Mouse (Mus musculus) gastrocnemius, adult 8-10 months (tissue): ENCODE results near the gene Map2k1. TPM values are rescaled to one million over a fixed set of nuclear protein-coding genes. Genes with fewer than 3 reads are reported as not detected.

ENCODE experiments used
- DNase-seq, 2 experiments: peaks; one replicate each; pipeline ENCODE4 v3.0.0; 2022; ENCODE audit warnings: low spot score in 2 of 2
- total RNA-seq, 4 experiments: library from RNA; stranded (reverse); gene quantifications; 2 replicates each; pipeline ENCODE4 v1.2.4; 2022

Map2k1 gene
- total RNA-seq, 4 experiments from 2014 or later = 59.2 to 62.4 (median 60.6) TPM

- DNase-seq = no peak
Measured at GRCm38 (mm10) chr9:64250111-64250730, 3.2 kb downstream of the Map2k1 start.

GRCm38 (mm10) chr9:64249371-64249770, 4.1 kb downstream of the Map2k1 start:
- DNase-seq = no peak

DNA sequence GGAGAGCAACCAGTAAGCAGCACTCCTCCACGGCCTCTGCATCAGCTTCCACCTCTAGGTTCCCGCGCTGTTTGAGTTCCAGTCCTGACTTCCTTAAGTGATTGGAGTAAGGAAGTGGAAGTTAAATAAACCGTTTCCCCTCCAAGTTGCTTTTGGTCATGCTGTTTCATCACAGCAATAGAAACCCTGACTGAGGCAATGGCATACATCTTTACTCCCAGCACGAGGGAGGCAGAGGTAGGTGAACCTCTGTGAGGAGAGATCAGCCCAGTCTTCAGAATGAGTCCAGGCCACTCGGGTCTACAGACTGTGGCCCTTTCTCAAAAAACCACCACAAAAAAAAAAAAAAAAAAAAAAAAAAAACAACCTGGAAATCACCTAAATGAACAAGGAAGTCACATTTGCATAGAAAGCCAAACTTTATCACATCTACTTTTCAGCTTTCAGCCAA, 11.0 kb downstream of the Map2k1 start:
- DNase-seq = no peak

DNA sequence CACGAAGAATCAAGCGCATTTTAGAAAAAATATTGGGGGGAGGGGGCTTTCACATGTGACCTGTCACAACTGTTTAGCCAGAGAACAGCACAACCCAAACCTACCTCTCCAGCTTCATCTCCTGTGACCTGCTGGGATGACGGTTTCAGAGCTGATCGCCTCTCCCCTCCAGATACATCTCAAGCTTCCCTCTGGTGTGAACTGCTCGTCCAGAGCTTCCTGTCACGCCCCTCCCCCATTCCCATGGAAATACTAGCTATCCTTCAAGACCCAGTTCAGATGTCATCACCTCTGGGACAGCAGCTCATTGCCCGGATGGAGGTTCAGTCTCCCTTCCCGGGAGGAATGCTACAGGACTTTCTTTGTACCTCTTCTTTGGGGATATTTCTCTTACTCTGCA, 12.8 kb downstream of the Map2k1 start:
- DNase-seq = peak in 1 of 2 experiments; percentile 22

DNA sequence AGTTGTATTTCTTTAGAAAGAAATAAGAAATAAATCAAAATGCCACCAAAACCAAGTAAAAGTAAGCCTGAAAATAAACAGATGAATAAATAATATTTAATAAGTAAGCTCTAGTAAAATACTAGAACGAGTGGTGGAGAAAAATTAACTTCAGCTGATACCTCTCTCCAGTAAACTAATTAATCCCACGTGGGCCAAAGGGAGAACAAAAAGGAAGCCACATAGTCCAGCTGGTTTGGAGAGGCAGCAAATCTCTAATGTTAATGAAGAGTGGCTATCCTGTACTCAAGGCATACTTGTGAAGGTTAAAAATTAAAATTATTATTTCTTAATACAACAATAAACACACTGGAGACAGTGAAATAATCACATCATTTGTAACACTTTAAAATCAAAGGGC, 13.3 kb downstream of the Map2k1 start:
- DNase-seq = no peak

- DNase-seq = no peak
Measured at GRCm38 (mm10) chr9:64236056-64236455, 17.4 kb downstream of the Map2k1 start.

DNA sequence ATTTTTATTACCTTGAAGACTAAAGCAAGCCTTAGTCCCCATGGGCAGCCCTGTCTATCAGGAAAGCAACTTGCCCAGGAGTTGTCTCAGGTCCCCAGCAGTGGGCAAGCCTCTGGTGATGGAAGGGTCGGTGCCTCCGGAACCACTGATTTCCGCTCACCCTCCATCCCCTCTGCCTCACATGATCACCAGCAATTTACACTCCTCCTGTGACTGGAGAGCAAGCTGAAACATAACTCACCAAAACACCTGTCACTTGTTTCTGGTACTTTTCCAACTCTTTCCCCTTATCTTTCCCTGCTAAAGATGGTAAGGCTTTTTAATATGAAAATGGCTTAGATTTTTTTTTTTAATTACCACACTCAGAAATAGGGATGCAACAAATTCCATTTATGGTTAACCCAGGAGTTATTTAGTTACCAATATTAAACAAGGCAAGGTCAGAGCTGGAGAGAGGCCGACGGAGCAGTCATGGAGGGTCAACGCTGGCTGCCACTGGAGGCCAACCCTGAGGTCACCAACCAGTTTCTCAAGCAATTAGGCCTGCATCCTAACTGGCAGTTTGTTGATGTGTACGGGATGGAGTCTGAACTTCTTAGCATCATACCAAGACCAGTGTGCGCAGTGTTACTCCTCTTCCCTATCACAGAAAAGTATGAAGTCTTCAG, 18.5 kb downstream of the Map2k1 start, which contains the start of gene Uchl4:
Gene Uchl4, plus strand, starts transcription at position 434 of the 668 bp plus-strand sequence.
- DNase-seq = no peak

GRCm38 (mm10) chr9:64233656-64234055, 19.8 kb downstream of the Map2k1 start:
- no peak for DNase-seq

GRCm38 (mm10) chr9:64232257-64232957, 21.0 kb downstream of the Map2k1 start:
- no peak for DNase-seq

DNA sequence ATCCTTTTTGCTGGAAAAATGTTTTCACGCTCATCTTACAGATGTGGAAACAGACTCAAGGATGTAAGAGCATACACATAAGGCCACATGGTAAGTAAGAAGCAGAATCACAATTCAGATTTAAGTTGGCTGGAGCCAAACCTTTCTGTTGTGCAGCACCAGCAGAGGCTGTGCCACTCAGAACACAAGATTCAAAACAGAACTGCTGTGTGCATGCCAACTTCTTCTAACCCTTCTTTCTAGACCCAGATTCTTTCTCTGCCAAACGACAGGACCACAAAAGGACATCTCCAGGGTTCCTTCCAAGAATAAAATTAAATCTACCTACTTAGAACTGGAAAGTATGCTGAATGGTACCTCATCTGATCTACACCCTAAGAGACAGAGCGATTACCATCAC, 21.8 kb downstream of the Map2k1 start:
- no peak for DNase-seq

DNA sequence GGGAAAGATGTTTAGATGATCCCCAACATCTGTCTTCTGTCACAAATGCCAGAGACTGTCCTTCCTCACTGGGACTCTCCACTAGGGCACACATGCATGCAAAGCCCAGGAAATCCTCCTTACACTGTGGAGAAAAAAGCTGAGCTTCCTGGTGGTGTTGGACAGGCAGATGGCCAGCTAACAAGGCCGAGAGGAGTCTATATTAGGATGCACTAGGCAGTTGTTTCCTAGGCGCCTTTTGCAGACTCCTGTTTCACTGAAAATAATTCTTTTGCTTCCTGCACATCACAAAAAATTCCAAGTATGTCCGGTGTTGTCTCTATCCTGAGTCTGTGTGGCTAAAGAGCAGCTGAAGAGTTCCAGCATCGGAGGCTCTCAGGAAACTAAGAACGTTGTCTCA, 22.3 kb downstream of the Map2k1 start:
- DNase-seq = no peak

- no peak for DNase-seq
Measured at GRCm38 (mm10) chr9:64228972-64229371, 24.5 kb downstream of the Map2k1 start.

- no peak for DNase-seq
Measured at GRCm38 (mm10) chr9:64227736-64228135, 25.7 kb downstream of the Map2k1 start.

DNA sequence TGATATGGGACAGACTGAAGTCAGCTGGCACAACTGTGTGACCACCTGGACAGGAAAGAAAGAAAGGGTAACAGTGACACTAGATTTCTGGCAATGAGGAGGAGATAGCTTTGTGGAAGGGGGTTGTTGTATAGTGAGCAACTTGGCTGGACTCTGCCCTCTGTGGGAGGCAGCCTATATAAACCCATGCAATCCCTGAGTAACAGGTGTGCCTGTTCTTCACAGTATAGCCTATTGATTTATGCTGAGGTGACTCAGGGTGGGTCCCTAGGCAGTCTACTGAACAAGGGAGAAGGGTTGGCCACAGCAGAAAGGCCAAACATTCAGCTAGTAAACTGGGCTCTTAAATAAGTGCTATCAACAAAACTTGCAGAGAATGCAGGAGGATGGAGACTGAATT, 27.6 kb downstream of the Map2k1 start:
- no peak for DNase-seq

DNA sequence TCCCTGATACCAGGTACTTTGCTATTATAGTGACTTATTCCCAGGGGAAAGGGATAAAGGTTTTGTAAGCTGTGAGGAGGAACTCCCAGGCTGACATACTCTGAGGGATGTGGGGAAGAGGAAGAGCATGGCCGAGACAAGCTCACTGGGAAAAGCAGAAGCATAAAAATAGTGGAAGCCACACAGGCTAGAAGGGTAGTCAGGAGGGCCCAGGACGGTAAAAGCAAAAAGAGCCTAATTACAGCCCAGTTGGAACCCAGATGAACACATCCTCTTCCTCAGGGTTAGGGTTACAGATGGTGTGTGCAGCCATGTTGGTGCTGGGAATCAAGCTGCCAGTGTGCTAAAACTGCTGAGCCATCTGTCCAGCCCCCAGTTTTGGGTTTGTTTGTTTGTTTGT, 31.3 kb downstream of the Map2k1 start:
- no peak for DNase-seq

GRCm38 (mm10) chr9:64221480-64221879, 32.0 kb downstream of the Map2k1 start:
- DNase-seq = no peak

- DNase-seq = no peak
Measured at GRCm38 (mm10) chr9:64220603-64221002, 32.8 kb downstream of the Map2k1 start.

DNA sequence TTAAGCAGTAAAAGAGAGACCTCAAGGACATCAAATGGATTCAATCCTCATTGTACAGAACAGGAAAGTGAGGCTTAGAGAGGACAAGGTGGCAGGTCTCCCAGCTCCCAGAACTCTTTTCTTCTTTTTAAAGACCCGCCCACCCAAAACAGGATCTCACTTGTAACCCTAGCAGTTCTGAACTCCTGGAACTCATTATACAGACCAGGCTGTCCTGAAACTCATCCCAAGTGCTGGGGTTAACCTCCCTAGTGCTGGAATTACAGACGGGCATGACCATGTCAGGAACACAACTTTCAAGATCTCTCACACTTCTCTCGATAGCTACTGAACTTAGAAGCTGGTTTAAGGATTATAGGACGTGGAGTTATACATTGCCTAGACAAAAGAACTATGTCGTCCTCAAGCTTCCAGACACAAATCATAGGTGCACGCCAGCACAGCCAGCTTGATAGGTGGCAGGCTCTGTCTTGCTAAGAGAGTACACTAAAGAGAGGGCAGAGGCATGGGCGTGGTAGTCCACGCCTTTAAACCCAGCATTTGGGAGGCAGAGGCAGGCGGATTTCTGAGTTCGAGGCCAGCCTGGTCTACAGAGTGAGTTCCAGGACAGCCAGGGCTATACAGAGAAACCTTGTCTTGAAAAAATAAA, 33.5 kb downstream of the Map2k1 start:
- DNase-seq = no peak

DNA sequence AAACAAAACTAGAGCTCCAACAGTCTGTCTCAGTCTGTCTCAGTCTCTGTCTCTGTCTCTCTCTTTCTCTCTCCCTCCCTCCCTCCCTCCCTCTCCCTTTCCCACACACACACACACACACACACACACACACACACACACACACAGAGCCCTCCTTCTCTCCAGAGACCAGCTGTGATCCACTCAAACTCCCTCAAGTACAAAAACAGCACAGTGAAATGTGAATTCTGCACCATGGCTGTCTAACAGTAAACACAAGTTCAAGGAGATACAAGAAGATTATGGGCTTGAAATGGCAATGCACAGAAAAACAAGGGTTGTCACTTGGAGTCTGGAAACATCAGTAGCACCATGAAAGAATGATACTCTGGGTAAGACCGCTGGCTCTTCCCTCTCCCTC, 34.1 kb downstream of the Map2k1 start:
- no peak for DNase-seq

DNA sequence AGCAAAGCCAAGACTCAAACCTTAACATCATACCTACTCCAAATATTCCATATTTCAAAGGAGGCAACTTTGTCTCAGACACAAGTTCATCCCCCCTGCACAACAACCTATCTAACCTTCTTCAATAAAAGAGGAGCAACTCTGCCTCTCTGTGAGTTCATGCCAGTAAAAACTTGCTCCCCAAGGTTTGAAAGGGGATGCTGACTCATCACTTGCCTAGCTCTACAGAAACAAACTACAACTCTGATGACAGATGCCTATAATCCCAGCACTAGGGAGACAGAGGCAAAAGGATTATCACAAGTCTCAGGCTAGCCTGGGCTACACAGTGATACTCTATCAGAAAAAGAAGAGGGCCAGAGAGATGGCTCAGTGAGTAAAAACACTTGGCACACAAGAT, 35.5 kb downstream of the Map2k1 start:
- no peak for DNase-seq

GRCm38 (mm10) chr9:64216641-64217040, 36.8 kb downstream of the Map2k1 start:
- no peak for DNase-seq

GRCm38 (mm10) chr9:64216090-64216489, 37.3 kb downstream of the Map2k1 start:
- DNase-seq = no peak
